Mouse (Mus musculus): ENCODE results near the gene Gm8126. TPM values are rescaled to one million over a fixed set of nuclear protein-coding genes. Genes with fewer than 3 reads are reported as not detected.
"Not testable (repeated sequence)": the region's sequence is repeated elsewhere in the genome, so short reads cannot be mapped to it uniquely, and the experiment has no call there.

The Gm8126 gene
- total and polyA plus RNA-seq, 2 experiments from 2014 or later = not detected

- H3K9me3 ChIP-seq (ENCODE audit: low read length); DNase-seq; ATAC-seq; H3K4me1 ChIP-seq (ENCODE audit: insufficient read depth); H3K36me3 ChIP-seq (ENCODE audit: insufficient read depth); H3K27ac ChIP-seq (ENCODE audit: low read depth, low read length); H3K27me3 ChIP-seq (ENCODE audit: insufficient read depth, low read length); H3K9ac ChIP-seq; H3K4me3 ChIP-seq (ENCODE audit: low read depth, low read length); H3K4me2 ChIP-seq (ENCODE audit: low read depth): not testable (repeated sequence)
- 82% methylated on average over 8 of the region's 8 CpGs for WGBS
These were observed 16.6 kb downstream of the Gm8126 start, which contains the start of gene Gm9732 for GRCm38 (mm10) chr14:43274986-43275511. TSS of gene Gm9732 (plus strand) at chr14:43275036.

GRCm38 (mm10) chr14:43275752-43276151 is 17.3 kb downstream of the Gm8126 start:
- not testable (repeated sequence) for H3K9me3 ChIP-seq (ENCODE audit: low read length); ATAC-seq; H3K4me1 ChIP-seq (ENCODE audit: insufficient read depth); DNase-seq; H3K9ac ChIP-seq; H3K27ac ChIP-seq (ENCODE audit: low read depth, low read length); H3K4me3 ChIP-seq (ENCODE audit: low read depth, low read length); H3K4me2 ChIP-seq (ENCODE audit: low read depth); H3K36me3 ChIP-seq (ENCODE audit: insufficient read depth); H3K27me3 ChIP-seq (ENCODE audit: insufficient read depth, low read length)
- 84% methylated on average over 1 of the region's 1 CpGs for WGBS

GRCm38 (mm10) chr14:43277468-43277867 is 19.0 kb downstream of the Gm8126 start:
- H3K36me3 ChIP-seq (ENCODE audit: insufficient read depth); H3K27ac ChIP-seq (ENCODE audit: low read depth, low read length); ATAC-seq; H3K4me2 ChIP-seq (ENCODE audit: low read depth); DNase-seq; H3K4me1 ChIP-seq (ENCODE audit: insufficient read depth); H3K9me3 ChIP-seq (ENCODE audit: low read length); H3K27me3 ChIP-seq (ENCODE audit: insufficient read depth, low read length); H3K4me3 ChIP-seq (ENCODE audit: low read depth, low read length); H3K9ac ChIP-seq: not testable (repeated sequence)
- WGBS = 67% methylated on average over 2 of the region's 2 CpGs

GRCm38 (mm10) chr14:43278146-43278545 is 19.7 kb downstream of the Gm8126 start:
- not testable (repeated sequence) for H3K36me3 ChIP-seq (ENCODE audit: insufficient read depth); ATAC-seq; H3K4me2 ChIP-seq (ENCODE audit: low read depth); H3K27me3 ChIP-seq (ENCODE audit: insufficient read depth, low read length); H3K27ac ChIP-seq (ENCODE audit: low read depth, low read length); H3K9me3 ChIP-seq (ENCODE audit: low read length); H3K9ac ChIP-seq; DNase-seq; H3K4me1 ChIP-seq (ENCODE audit: insufficient read depth); H3K4me3 ChIP-seq (ENCODE audit: low read depth, low read length)
- 58% methylated on average over 4 of the region's 4 CpGs for WGBS

GRCm38 (mm10) chr14:43278681-43279080 is 20.2 kb downstream of the Gm8126 start:
- H3K27me3 ChIP-seq (ENCODE audit: insufficient read depth, low read length); H3K9me3 ChIP-seq (ENCODE audit: low read length); H3K27ac ChIP-seq (ENCODE audit: low read depth, low read length); DNase-seq; ATAC-seq; H3K4me3 ChIP-seq (ENCODE audit: low read depth, low read length); H3K36me3 ChIP-seq (ENCODE audit: insufficient read depth); H3K9ac ChIP-seq; H3K4me2 ChIP-seq (ENCODE audit: low read depth); H3K4me1 ChIP-seq (ENCODE audit: insufficient read depth): not testable (repeated sequence)
- 92% methylated on average over 3 of the region's 3 CpGs for WGBS

GRCm38 (mm10) chr14:43293503-43293902 is 35.1 kb downstream of the Gm8126 start, which contains the start of gene Gm8127:
TSS of gene Gm8127 (minus strand) at chr14:43293832.
- not testable (repeated sequence) for DNase-seq; H3K27me3 ChIP-seq (ENCODE audit: insufficient read depth, low read length); H3K27ac ChIP-seq (ENCODE audit: low read depth, low read length); H3K9me3 ChIP-seq (ENCODE audit: low read length); H3K4me3 ChIP-seq (ENCODE audit: low read depth, low read length); ATAC-seq; H3K4me2 ChIP-seq (ENCODE audit: low read depth); H3K4me1 ChIP-seq (ENCODE audit: insufficient read depth); H3K9ac ChIP-seq; H3K36me3 ChIP-seq (ENCODE audit: insufficient read depth)
- 82% methylated on average over 3 of the region's 3 CpGs for WGBS

Other genes starting within 250 kb of the Gm8126 start
- not detected in 2 replicates for gene Gm10376, start 243.0 kb upstream of the Gm8126 start, total RNA-seq (2014; rRNA removed)
- gene Gm10376, start 243.0 kb upstream of the Gm8126 start, polyA plus RNA-seq (2015; fragmentation: Nextera tagmentation; extraction: Ambion mirVana) = not detected in 2 replicates
- gene Gm8094, start 182.0 kb upstream of the Gm8126 start, total RNA-seq (2014; rRNA removed) = not detected in 2 replicates
- not detected in 2 replicates for gene Gm8094, start 182.0 kb upstream of the Gm8126 start, polyA plus RNA-seq (2015; fragmentation: Nextera tagmentation; extraction: Ambion mirVana)
- 0.10 and 0.46 TPM in 2 replicates for gene Gm8104, start 158.0 kb upstream of the Gm8126 start, total RNA-seq (2014; rRNA removed)
- gene Gm8104, start 158.0 kb upstream of the Gm8126 start, polyA plus RNA-seq (2015; fragmentation: Nextera tagmentation; extraction: Ambion mirVana) = 0.08 TPM in 1 of 2 replicates, not detected in the other
- not detected in 2 replicates for gene Gm7233, start 78.8 kb upstream of the Gm8126 start, total RNA-seq (2014; rRNA removed)
- not detected in 2 replicates for gene Gm7233, start 78.8 kb upstream of the Gm8126 start, polyA plus RNA-seq (2015; fragmentation: Nextera tagmentation; extraction: Ambion mirVana)
- not detected in 2 replicates for gene Gm8122, start 23.3 kb upstream of the Gm8126 start, total RNA-seq (2014; rRNA removed)
- not detected in 2 replicates for gene Gm8122, start 23.3 kb upstream of the Gm8126 start, polyA plus RNA-seq (2015; fragmentation: Nextera tagmentation; extraction: Ambion mirVana)
- not detected in 2 replicates for gene Gm9732, start 16.4 kb downstream of the Gm8126 start, total RNA-seq (2014; rRNA removed)
- gene Gm9732, start 16.4 kb downstream of the Gm8126 start, polyA plus RNA-seq (2015; fragmentation: Nextera tagmentation; extraction: Ambion mirVana) = not detected in 2 replicates
- gene Gm8127, start 35.2 kb downstream of the Gm8126 start, total RNA-seq (2014; rRNA removed) = not detected in 2 replicates
- not detected in 2 replicates for gene Gm8127, start 35.2 kb downstream of the Gm8126 start, polyA plus RNA-seq (2015; fragmentation: Nextera tagmentation; extraction: Ambion mirVana)
- not detected in 2 replicates for gene 1700001F09Rik, start 89.2 kb downstream of the Gm8126 start, total RNA-seq (2014; rRNA removed)
- not detected in 2 replicates for gene 1700001F09Rik, start 89.2 kb downstream of the Gm8126 start, polyA plus RNA-seq (2015; fragmentation: Nextera tagmentation; extraction: Ambion mirVana)
- gene Gm8138, start 157.7 kb downstream of the Gm8126 start, total RNA-seq (2014; rRNA removed) = not detected in 2 replicates
- not detected in 2 replicates for gene Gm8138, start 157.7 kb downstream of the Gm8126 start, polyA plus RNA-seq (2015; fragmentation: Nextera tagmentation; extraction: Ambion mirVana)